Mouse (Mus musculus): ENCODE measurements around the gene Grm2.

DNA sequence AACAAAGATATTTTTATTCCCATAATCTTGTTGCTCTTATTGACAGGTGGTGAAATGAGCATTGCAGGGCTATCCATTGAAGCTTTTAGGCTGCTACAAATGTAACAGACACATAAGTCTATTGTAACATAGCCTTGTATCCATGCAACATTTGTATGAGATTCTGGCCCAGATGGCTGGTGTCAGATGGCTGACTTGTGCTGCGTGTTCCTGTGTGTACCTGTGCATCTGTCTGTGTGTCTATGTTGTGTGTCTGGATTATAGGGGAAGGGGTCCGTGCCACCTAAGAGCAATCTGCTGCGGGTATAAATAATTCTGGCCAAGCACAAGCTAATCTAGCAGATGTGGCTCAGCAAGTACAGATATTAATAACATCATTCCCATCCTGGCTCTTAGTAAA, 38.4 kb downstream of the Grm2 start:
- TF ChIP-seq EP300 (IDR thresholded peaks at IDR 0.05; ENCODE audit: insufficient read depth, low read depth, low read length): no peak
- no peak for TF ChIP-seq POLR2A (IDR thresholded peaks at IDR 0.05; ENCODE audit: insufficient read depth, low read depth, low read length)

Data from heart, adult 2 months (tissue).